Mouse (Mus musculus) heart, adult 2 months (tissue): ENCODE data around the gene Ociad1. TPM values are rescaled to one million over a fixed set of nuclear protein-coding genes. Genes with fewer than 3 reads are reported as not detected.

Experiments
- DNase-seq, 2 experiments: peaks; one replicate each; pipeline ENCODE4 v3.0.0; 2021
- H3K27ac ChIP-seq: fragments of 200-600 bp; 2 replicates; pipeline ENCODE4 v1.8.1; 2022
- H3K27me3 ChIP-seq: fragments of 200-500 bp; 2 replicates; pipeline ENCODE4 v1.6.1; 2012; ENCODE audit warnings: mild to moderate bottlenecking, low read length, inconsistent platforms, mixed read lengths; ENCODE audit not compliant: control insufficient read depth, insufficient read depth
- H3K36me3 ChIP-seq: fragments of 200-500 bp; 2 replicates; pipeline ENCODE4 v1.6.1; 2012; ENCODE audit warnings: low read length, inconsistent platforms; ENCODE audit not compliant: control insufficient read depth, insufficient read depth
- H3K4me1 ChIP-seq: fragments of 200-500 bp; 2 replicates; pipeline ENCODE4 v1.6.1; 2011; ENCODE audit warnings: low read length; ENCODE audit not compliant: control insufficient read depth, insufficient read depth
- H3K4me3 ChIP-seq: fragments of 200-600 bp; 2 replicates; pipeline ENCODE4 v1.8.1; 2022
- H3K79me2 ChIP-seq: fragments of 200-500 bp; replicated peaks from 2 replicates; pipeline ENCODE4 v1.6.1; 2012; ENCODE audit warnings: mild to moderate bottlenecking, inconsistent platforms, low read length, moderate library complexity, mixed read lengths; ENCODE audit not compliant: control insufficient read depth, insufficient read depth
- H3K9ac ChIP-seq: fragments of 200-500 bp; 2 replicates; pipeline ENCODE4 v1.6.1; 2012; ENCODE audit warnings: low read depth, mild to moderate bottlenecking, control low read depth, inconsistent platforms, low read length, mixed read lengths
- CTCF ChIP-seq: fragments of 200-600 bp; IDR thresholded peaks from 2 replicates; pipeline ENCODE4 v1.8.1; 2022; ENCODE audit warnings: antibody characterized with exemption, mild to moderate bottlenecking, moderate library complexity
- EP300 ChIP-seq: fragments of 200-500 bp; IDR thresholded peaks from 2 replicates; pipeline ENCODE4 v1.6.1; 2011; ENCODE audit warnings: low read depth, low read length, control low read depth; ENCODE audit not compliant: insufficient read depth
- POLR2A ChIP-seq: fragments of 200-500 bp; IDR thresholded peaks from 2 replicates; pipeline ENCODE4 v1.6.1; 2011; ENCODE audit warnings: mild to moderate bottlenecking, low read depth, low read length, control low read depth; ENCODE audit not compliant: insufficient read depth
- WGBS: fragments of 180-500 bp; shearing (Covaris S2); methylation state at CpG from one replicate; pipeline ENCODE4 v1.1.7; 2018; 5-methylcytosine and 5-hydroxymethylcytosine counted together
- intact Hi-C: fragments of 180-260 bp; cut with DNase I; formaldehyde crosslinking; loops from one replicate; pipeline ENCODE4 v1.15.1; 2025
- polyA plus RNA-seq: library from polyadenylated mRNA; depleted of rRNA; stranded (reverse); fragments of >200 nt; gene quantifications from 2 replicates; pipeline ENCODE4 v1.2.3, GENCODE M21; 2012
- total RNA-seq, 2 experiments: library from RNA; stranded (reverse); gene quantifications; 2 replicates each; pipeline ENCODE4 v1.2.3; 2021

The Ociad1 gene
- total and polyA plus RNA-seq, 3 experiments, result 83.4 to 249 (median 232) TPM

GRCm38 (mm10) chr5:73340723-73341235 is 48.2 kb downstream of the Ociad1 start, which contains the start of gene Ociad2:
Ociad2 (minus strand) TSS chr5:73341028.
- Histone ChIP-seq H3K36me3 (no peaks in the 10 kb centered on the region), H3K27ac (no peak within 1 kb of the TSS), H3K9ac (no peak within 1 kb of the TSS), H3K4me1 (peaks cover 1% of the 10 kb centered on the region; the same call in 1 of the 2 replicates), H3K79me2 (no peaks in the 10 kb centered on the region), H3K4me3 (no peak within 1 kb of the TSS), H3K27me3 (no peaks in the 10 kb centered on the region; the same call in 1 of the 2 replicates)
- no peak for DNase-seq
- WGBS, result 83% methylated on average over 8 of the region's 8 CpGs
- TF ChIP-seq CTCF, result no peak
- no peak for TF ChIP-seq POLR2A
- no peak for TF ChIP-seq EP300
- intact Hi-C loops, result no loop called here

GRCm38 (mm10) chr5:73342701-73343355 is 50.2 kb downstream of the Ociad1 start:
- Histone ChIP-seq H3K4me1 (peaks cover 1% of the 10 kb centered on the region; the same call in 1 of the 2 replicates), H3K79me2 (no peaks in the 10 kb centered on the region), H3K27me3 (no peaks in the 10 kb centered on the region; the same call in 1 of the 2 replicates), H3K4me3 (no peak overlapping the region), H3K27ac (no peak overlapping the region), H3K36me3 (no peaks in the 10 kb centered on the region), H3K9ac (no peak overlapping the region)
- 82% methylated on average over 22 of the region's 22 CpGs for WGBS
- no peak for TF ChIP-seq EP300
- no peak for TF ChIP-seq POLR2A
- no peak for TF ChIP-seq CTCF
- DNase-seq, result no peak
- intact Hi-C loops, result no loop called here

GRCm38 (mm10) chr5:73344310-73344709 is 51.7 kb downstream of the Ociad1 start:
- no peaks in the 10 kb centered on the region; the same call in 1 of the 2 replicates for H3K27me3 ChIP-seq
- intact Hi-C loops, result no loop called here
- no peak overlapping the region for H3K27ac ChIP-seq
- TF ChIP-seq EP300 (no peak), CTCF (no peak), POLR2A (no peak)
- 26% methylated on average over 10 of the region's 10 CpGs for WGBS
- H3K9ac ChIP-seq, result no peak overlapping the region
- DNase-seq, result peak; percentile 24 to 36
- no peak overlapping the region for H3K4me3 ChIP-seq
- H3K4me1 ChIP-seq, result peaks cover 1% of the 10 kb centered on the region; the same call in 1 of the 2 replicates
- no peaks in the 10 kb centered on the region for H3K79me2 ChIP-seq
- no peaks in the 10 kb centered on the region for H3K36me3 ChIP-seq

GRCm38 (mm10) chr5:73345254-73345653 is 52.7 kb downstream of the Ociad1 start:
- H3K4me3 ChIP-seq, result no peak overlapping the region
- H3K36me3 ChIP-seq, result no peaks in the 10 kb centered on the region
- intact Hi-C loops, result no loop called here
- no peak overlapping the region for H3K9ac ChIP-seq
- no peaks in the 10 kb centered on the region; the same call in 1 of the 2 replicates for H3K27me3 ChIP-seq
- TF ChIP-seq POLR2A, result no peak
- TF ChIP-seq EP300, result no peak
- no peak for TF ChIP-seq CTCF
- peaks cover 1% of the 10 kb centered on the region; the same call in 1 of the 2 replicates for H3K4me1 ChIP-seq
- DNase-seq, result no peak
- H3K27ac ChIP-seq, result no peak overlapping the region
- WGBS, result 90% methylated on average over 4 of the region's 4 CpGs
- no peaks in the 10 kb centered on the region for H3K79me2 ChIP-seq

- no peak for DNase-seq
- no peak overlapping the region for H3K4me3 ChIP-seq
- no peaks in the 10 kb centered on the region for H3K79me2 ChIP-seq
- intact Hi-C loops, result no loop called here
- no peaks in the 10 kb centered on the region for H3K36me3 ChIP-seq
- TF ChIP-seq CTCF, result no peak
- no peak for TF ChIP-seq EP300
- no peak overlapping the region for H3K9ac ChIP-seq
- H3K27ac ChIP-seq, result no peak overlapping the region
- 56% methylated on average over 5 of the region's 5 CpGs for WGBS
- H3K27me3 ChIP-seq, result no peaks in the 10 kb centered on the region; the same call in 1 of the 2 replicates
- H3K4me1 ChIP-seq, result peaks cover 1% of the 10 kb centered on the region; the same call in 1 of the 2 replicates
These were observed 56.9 kb downstream of the Ociad1 start for GRCm38 (mm10) chr5:73349514-73349913.

- H3K4me3 ChIP-seq, result no peak overlapping the region
- intact Hi-C loops, result no loop called here
- no peaks in the 10 kb centered on the region for H3K79me2 ChIP-seq
- H3K9ac ChIP-seq, result no peak overlapping the region
- H3K4me1 ChIP-seq, result no peaks in the 10 kb centered on the region
- WGBS, result 97% methylated on average over 1 of the region's 1 CpGs
- TF ChIP-seq POLR2A, result no peak
- no peak for TF ChIP-seq EP300
- no peak for TF ChIP-seq CTCF
- no peaks in the 10 kb centered on the region for H3K36me3 ChIP-seq
- no peak for DNase-seq
- no peak overlapping the region for H3K27ac ChIP-seq
- no peaks in the 10 kb centered on the region for H3K27me3 ChIP-seq
These were observed 59.2 kb downstream of the Ociad1 start for GRCm38 (mm10) chr5:73351796-73352195.
